Mouse (Mus musculus) thymus, adult 2 months (tissue): ENCODE data around the gene Cdkn1b. TPM values are rescaled to one million over a fixed set of nuclear protein-coding genes. Genes with fewer than 3 reads are reported as not detected.

Experiments used
- DNase-seq: peaks from one replicate; pipeline ENCODE4 v3.0.0; 2021
- H3K27ac ChIP-seq: fragments of 200-500 bp; 2 replicates; pipeline ENCODE4 v1.5.1; 2012; ENCODE audit warnings: low read length, control low read depth; ENCODE audit not compliant: control insufficient read depth, insufficient read depth
- H3K27me3 ChIP-seq: fragments of 200-500 bp; 2 replicates; pipeline ENCODE4 v1.6.1; 2012; ENCODE audit warnings: mild to moderate bottlenecking, low read length, moderate library complexity, mixed read lengths; ENCODE audit not compliant: control insufficient read depth, insufficient read depth
- H3K36me3 ChIP-seq: fragments of 200-500 bp; 2 replicates; pipeline ENCODE4 v1.6.1; 2012; ENCODE audit warnings: mild to moderate bottlenecking, low read length, moderate library complexity; ENCODE audit not compliant: control insufficient read depth, insufficient read depth
- H3K4me1 ChIP-seq: fragments of 200-500 bp; replicated peaks from 2 replicates; pipeline ENCODE4 v1.6.1; 2012; ENCODE audit warnings: low read length; ENCODE audit not compliant: control insufficient read depth, insufficient read depth
- H3K4me3 ChIP-seq: fragments of 200-500 bp; 2 replicates; pipeline ENCODE4 v1.5.1; 2012; ENCODE audit warnings: mild to moderate bottlenecking, low read length, control low read depth, moderate library complexity; ENCODE audit not compliant: control insufficient read depth, insufficient read depth
- CTCF ChIP-seq: fragments of 200-500 bp; IDR thresholded peaks from 2 replicates; pipeline ENCODE4 v1.5.1; 2012; ENCODE audit warnings: mild to moderate bottlenecking, control low read depth, low read length, moderate library complexity, borderline replicate concordance; ENCODE audit not compliant: control insufficient read depth, poor library complexity, insufficient read depth; ENCODE audit errors: extremely low read depth
- POLR2A ChIP-seq: fragments of 200-500 bp; IDR thresholded peaks from 2 replicates; pipeline ENCODE4 v1.6.1; 2012; ENCODE audit warnings: mild to moderate bottlenecking, low read length, control low read depth, moderate library complexity; ENCODE audit not compliant: control insufficient read depth, poor library complexity, insufficient read depth; ENCODE audit errors: extremely low read depth
- WGBS: fragments of 180-500 bp; shearing (Covaris S2); methylation state at CpG from one replicate; pipeline ENCODE4 v1.1.7; 2018; 5-methylcytosine and 5-hydroxymethylcytosine counted together
- polyA plus RNA-seq: library from polyadenylated mRNA; depleted of rRNA; stranded (reverse); fragments of >200 nt; gene quantifications from 2 replicates; pipeline ENCODE4 v1.2.3, GENCODE M21; 2012; rRNA removed

Gene Cdkn1b
- polyA plus RNA-seq, 1 experiment, result 65.2 TPM

DNA sequence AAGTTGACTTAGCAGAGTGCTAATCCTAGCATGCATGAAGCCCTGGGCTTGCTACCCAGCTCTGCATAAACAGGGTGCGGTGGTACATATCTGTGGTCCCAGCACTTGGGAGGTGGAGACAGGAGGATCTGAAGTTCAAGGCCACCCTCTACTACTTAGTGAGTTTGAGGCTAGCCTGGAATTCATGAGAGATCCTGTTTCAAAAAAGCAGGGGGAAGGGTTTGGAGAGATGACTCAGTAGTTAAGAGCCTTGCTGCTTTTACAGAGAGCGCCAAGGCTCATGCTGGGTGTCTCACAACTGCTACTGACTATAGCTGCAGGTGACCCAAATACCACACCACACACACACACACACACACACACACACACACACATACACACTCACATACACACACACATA, 49.3 kb downstream of the Cdkn1b start:
- no peak overlapping the region for H3K4me3 ChIP-seq
- no peak for DNase-seq
- H3K27me3 ChIP-seq, result no peaks in the 10 kb centered on the region
- TF ChIP-seq CTCF (no peak), POLR2A (no peak)
- H3K4me1 ChIP-seq, result peaks cover 14% of the 10 kb centered on the region
- 94% methylated on average over 2 of the region's 2 CpGs for WGBS
- peak overlapping the region; percentile 27; the same call in 1 of the 2 replicates for H3K27ac ChIP-seq
- H3K36me3 ChIP-seq, result 0 out of 2 replicates have a peak, but pooled peaks cover 4% of the 10 kb centered on the region

DNA sequence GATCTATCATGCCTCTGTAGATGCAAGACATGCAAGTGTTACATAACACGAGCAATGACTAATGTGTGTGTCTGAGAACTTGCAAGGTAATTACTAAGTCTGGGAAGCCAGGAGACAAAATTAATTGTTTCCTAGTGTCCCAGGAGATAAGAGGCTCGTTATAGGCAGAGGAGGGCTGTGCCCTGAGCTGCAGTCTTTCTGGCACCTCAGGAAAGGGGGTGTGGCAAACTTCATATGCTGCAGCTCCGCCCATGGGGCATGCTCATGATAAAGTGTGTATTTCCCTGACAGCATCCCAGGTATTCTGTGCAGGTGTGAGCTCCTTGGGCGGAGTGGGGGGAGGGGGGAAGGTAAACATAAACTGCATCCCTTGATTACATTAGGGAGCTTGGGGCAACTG, 51.9 kb downstream of the Cdkn1b start:
- no peak overlapping the region for H3K4me3 ChIP-seq
- no peaks in the 10 kb centered on the region for H3K36me3 ChIP-seq
- no peaks in the 10 kb centered on the region for H3K27me3 ChIP-seq
- peaks cover 9% of the 10 kb centered on the region for H3K4me1 ChIP-seq
- TF ChIP-seq CTCF (no peak), POLR2A (no peak)
- 84% methylated on average over 4 of the region's 4 CpGs for WGBS
- DNase-seq, result no peak
- no peak overlapping the region for H3K27ac ChIP-seq

Other genes starting within 250 kb of the Cdkn1b start
- 12.7 and 14.4 TPM in 2 replicates for gene Dusp16, start 127.8 kb upstream of the Cdkn1b start, polyA plus RNA-seq
- 10.7 and 13.3 TPM in 2 replicates for gene Crebl2, start 90.2 kb upstream of the Cdkn1b start, polyA plus RNA-seq
- 14.7 and 15.6 TPM in 2 replicates for gene Gpr19, start 21.8 kb upstream of the Cdkn1b start, polyA plus RNA-seq
- gene Apold1, start 61.3 kb downstream of the Cdkn1b start, polyA plus RNA-seq, result 1.1 and 1.6 TPM in 2 replicates
- gene Ddx47, start 91.2 kb downstream of the Cdkn1b start, polyA plus RNA-seq, result 83.8 and 96.2 TPM in 2 replicates
- gene Gprc5a, start 145.2 kb downstream of the Cdkn1b start, polyA plus RNA-seq, result 2.2 and 3.7 TPM in 2 replicates
- gene Gprc5d, start 197.9 kb downstream of the Cdkn1b start, polyA plus RNA-seq, result 0.22 and 0.59 TPM in 2 replicates